Mouse (Mus musculus) T-helper 1 cell (primary cell): ENCODE measurements around the gene Nat8.
"Not testable (repeated sequence)": the region's sequence is repeated elsewhere in the genome, so short reads cannot be mapped to it uniquely, and the experiment has no call there.

Experiments used
- in situ Hi-C: fragments of 300-600 bp; cut with MboI, MseI; formaldehyde crosslinking; loops from one replicate; pipeline ENCODE4 v1.15.1; 2025; ENCODE audit warnings: high pct_unique_total_duplicates

The Nat8 gene

DNA sequence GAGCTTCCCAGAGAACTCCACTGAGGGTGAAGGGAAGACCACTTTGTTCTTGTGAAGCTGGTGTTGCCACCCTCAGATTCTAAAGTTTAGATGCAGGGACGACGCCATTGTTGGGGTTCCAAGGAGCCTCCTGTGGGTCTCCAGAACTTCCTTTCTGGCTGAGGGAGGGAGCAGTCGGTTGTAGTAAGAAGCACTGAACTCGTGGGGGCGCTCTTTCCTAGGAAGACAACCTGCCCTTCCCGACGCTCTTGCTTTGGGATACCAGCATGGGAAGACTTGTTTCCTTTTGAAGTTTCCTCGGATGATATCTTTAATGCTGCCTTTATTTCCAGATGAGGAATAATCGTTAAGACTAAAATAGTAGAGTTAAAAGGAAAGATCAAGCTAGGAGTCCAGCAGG is 4.9 kb upstream of the Nat8 start:
- in situ Hi-C loops: not testable (repeated sequence)

DNA sequence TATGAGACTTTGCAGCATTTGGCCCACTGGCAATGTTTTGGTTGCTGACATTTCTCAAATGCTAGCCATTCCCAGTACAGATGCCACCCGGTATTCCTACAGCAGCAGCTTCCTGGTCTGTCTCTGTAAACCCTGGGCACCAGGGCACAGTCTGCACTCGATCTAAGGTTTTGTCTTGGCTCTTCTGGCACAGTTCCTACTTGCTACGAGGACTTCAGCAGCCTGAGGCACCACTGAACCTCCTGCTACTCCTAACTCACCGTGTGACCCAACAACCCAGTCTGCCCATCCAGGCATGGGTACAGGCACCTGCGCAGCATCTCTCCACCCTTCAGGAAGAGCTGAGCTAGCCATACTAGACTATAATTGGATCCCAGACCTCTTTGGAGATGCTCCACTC is 4.2 kb upstream of the Nat8 start:
- in situ Hi-C loops: not testable (repeated sequence)

GRCm38 (mm10) chr6:85835104-85835503 is 3.2 kb upstream of the Nat8 start:
- in situ Hi-C loops: not testable (repeated sequence)

DNA sequence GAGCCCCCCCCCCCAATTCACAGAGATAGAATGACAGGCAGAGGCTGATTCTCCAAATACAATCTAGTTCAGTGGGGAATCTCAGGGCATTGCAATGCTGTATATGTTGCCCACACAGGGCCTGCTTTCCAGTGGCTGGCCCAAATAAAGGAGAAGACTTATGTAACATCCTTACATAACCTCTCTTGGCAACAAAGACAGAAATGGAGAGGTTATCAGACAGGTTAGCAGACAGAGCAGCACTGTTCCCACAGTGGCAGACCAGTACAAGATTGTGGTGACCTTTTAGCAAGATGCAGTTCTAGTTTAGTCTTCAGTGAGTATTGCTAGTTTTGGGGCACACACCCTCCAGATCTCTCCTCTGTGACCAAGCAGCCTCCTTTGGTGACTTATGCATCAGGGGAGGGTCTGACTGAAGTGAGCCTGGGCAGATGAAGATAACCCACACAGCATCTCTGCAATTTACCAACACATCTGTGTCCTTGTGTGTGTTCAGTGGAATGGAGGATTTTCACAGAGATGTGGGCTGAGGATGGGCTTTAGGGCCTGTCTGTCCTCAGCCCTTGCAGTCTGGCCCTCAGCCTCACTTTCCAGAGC is 2.7 kb upstream of the Nat8 start:
- in situ Hi-C loops: not testable (repeated sequence)

DNA sequence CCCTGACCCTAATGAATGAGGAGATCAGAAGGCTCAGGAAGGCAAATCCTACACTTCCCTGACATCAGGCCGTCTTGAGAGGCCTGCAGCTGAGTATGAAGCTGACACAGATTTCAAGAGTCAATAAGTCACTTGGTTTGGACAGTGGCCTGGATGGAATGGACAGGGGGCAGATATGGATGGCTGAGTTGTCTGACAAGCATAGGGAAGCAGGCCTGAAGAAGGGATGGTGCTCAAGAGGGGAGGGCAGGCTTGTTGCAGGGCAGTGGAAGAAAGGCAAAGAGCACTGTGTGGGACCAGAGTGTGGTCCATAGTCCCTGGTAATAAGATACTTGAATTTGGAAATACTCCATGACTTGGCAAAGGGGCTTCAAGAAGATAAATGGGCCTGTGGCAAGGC is 2.4 kb downstream of the Nat8 start:
- in situ Hi-C loops: no loop called here

DNA sequence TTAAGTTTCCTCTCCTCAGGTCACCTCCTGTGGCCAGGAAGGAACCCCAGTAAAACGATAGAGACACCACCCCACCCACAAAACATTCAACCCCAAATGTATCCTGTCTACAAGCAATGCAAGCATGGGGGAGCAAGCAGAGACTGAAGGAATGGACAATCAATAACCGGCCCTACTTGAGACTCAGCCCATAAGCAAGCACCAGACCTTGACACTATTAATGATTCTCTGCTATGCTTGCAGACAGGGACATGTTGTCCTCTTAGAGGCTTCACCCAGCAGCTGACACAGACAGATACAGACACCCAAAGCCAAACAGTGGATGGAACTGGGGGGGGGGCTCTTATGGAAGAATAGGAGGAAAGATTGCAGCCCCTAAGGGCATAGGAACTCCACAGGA is 6.0 kb downstream of the Nat8 start:
- in situ Hi-C loops: no loop called here

GRCm38 (mm10) chr6:85823382-85824090 is 8.3 kb downstream of the Nat8 start:
- in situ Hi-C loops: no loop called here

DNA sequence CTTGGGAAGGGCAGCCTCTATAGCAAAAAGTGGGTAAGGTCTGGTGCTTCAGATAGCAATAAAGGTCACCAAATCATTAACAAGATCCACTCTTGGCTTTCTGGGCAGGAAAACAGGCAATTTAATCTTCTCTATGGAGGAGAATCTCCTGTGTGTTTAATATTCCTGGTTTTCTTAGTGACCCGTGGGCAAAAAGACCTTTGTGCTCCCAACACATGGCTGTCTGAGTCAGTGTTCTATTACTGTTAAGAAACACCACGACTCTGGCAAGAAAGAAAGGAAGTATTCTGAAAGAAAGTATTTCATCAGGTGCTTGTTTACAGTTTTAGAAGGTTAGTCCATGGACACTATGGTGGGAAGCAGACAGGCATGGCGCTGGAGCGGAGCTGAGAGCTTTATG is 9.6 kb downstream of the Nat8 start:
- in situ Hi-C loops: no loop called here

DNA sequence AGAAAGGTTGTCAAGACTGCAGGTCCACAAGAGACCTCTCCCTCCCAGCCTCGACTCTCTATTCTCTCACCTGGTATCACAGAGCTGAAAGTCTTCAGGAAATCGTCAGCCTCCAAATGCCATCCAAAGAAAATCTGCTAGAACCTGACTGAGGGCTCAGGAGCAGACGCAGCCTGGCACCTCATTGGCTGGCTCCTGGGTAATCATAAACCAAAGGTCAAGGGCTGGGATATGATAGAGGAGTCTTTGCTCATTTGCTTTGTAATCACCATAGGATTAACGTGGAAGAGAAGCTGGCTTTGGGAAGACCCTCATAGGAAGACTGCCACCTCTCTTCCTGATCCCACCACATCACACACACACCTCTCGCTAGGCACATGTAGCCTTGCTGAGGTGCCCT is 11.0 kb downstream of the Nat8 start, which contains the start of the genes Nat8f6 and Nat8f5:
TSS of gene Nat8f6 (minus strand) at position 118 of the 400 bp plus-strand sequence.
TSS of gene Nat8f5 (minus strand) at position 136 of the 400 bp plus-strand sequence.
- in situ Hi-C loops: no loop called here

GRCm38 (mm10) chr6:85818338-85818737 is 13.5 kb downstream of the Nat8 start:
- in situ Hi-C loops: no loop called here

- in situ Hi-C loops: no loop called here
Observed at GRCm38 (mm10) chr6:85813339-85813738, 18.5 kb downstream of the Nat8 start.

DNA sequence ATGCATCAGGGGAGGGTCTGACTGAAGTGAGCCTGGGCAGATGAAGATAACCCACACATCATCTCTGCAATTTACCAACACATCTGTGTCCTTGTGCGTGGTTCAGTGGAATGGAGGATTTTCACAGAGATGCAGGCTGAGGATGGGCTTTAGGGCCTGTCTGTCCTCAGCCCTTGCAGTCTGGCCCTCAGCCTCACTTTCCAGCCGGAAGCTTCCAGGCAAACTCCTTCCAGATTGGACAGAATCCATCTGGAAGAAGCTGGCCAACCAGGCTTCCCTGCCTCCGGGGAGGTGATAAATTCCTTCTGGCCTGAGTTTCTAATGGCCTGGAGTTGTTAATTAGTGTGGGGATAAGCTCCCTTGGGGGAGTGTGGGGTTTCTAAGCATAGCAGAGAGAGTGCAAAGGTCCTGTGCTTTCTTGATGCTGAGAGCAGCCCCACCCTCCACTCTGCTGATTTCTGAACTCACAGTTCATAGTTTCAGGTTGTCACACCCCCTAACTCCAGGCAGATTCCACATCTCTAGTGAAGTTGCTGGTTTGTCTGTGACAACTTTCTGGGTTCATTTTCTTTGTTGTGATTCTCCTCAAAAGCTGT is 20.8 kb downstream of the Nat8 start:
- in situ Hi-C loops: not testable (repeated sequence)

GRCm38 (mm10) chr6:85810514-85810913 is 21.4 kb downstream of the Nat8 start:
- in situ Hi-C loops: not testable (repeated sequence)

DNA sequence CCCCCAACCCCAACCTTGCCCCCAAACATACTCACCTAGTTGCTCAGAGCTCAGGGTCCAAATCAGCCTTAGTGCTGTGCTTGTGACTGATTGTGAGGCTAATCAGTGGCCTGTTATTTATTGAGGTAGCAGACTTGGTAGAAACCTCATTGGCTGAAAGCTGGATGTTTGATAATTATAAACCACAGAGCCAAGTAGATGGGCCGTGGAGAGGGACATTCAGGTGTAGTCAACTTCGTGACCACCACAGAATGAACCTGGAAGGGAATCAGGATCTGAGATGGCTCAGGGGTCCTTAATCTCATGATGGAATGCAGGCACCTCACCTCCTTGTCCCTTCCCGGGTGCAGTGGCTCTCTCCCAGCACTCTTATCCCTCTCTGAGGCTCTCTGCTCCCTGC is 22.1 kb downstream of the Nat8 start:
- in situ Hi-C loops: loop anchor here (5.0 kb wide), 1 partner anchor 47 kb away; no protein-coding TSS in a partner anchor

DNA sequence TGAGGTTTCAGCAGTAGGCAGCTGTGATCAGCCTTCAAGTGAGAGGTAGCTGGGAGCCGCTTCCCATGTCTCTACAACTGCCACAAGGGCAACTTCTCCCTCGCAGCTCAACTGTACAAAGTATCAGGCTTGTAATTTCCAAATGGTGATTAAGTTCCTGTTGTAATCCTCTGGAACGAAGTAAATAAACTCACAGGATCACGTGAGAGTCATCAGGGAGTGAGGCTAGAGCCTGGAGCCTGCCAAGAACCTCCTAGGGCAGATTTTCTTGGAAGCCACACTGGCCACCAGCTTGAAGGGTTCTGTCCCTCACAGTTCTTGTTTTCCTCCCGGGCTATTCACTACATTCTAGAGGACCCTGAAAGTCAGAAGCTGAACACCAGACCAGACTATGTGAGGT is 28.7 kb downstream of the Nat8 start:
- in situ Hi-C loops: not testable (repeated sequence)
